Mouse (Mus musculus) brain, embryonic 14.5 days (tissue): Measurements from ENCODE around the gene Slc35f3. TPM values are rescaled to one million over a fixed set of nuclear protein-coding genes. Genes with fewer than 3 reads are reported as not detected.

ENCODE experiments used
- DNase-seq: peaks from one replicate; pipeline ENCODE4 v3.0.0-alpha.2; 2011; ENCODE audit warnings: low read depth
- CTCF ChIP-seq: fragments of 200-500 bp; IDR thresholded peaks from 2 replicates; pipeline ENCODE4 v1.5.1; 2012; ENCODE audit warnings: inconsistent platforms, mild to moderate bottlenecking, moderate library complexity, borderline replicate concordance; ENCODE audit not compliant: insufficient read depth, insufficient read length; ENCODE audit errors: extremely low read depth
- POLR2A ChIP-seq: fragments of 200-500 bp; IDR thresholded peaks from 2 replicates; pipeline ENCODE4 v1.6.1; 2012; ENCODE audit warnings: mild to moderate bottlenecking, inconsistent platforms, borderline replicate concordance; ENCODE audit not compliant: poor library complexity, insufficient read depth, insufficient read length, severe bottlenecking; ENCODE audit errors: extremely low read depth
- polyA plus RNA-seq: library from polyadenylated mRNA; depleted of rRNA; stranded (reverse); fragments of >200 nt; gene quantifications from 2 replicates; pipeline ENCODE4 v1.2.3, GENCODE M21; 2012; rRNA removed

The Slc35f3 gene
- polyA plus RNA-seq, 1 experiment, result 1.8 TPM

- no peak for DNase-seq
- TF ChIP-seq CTCF (no peak), POLR2A (no peak)
Observed at GRCm38 (mm10) chr8:126424946-126425345, 126.6 kb downstream of the Slc35f3 start.

- DNase-seq, result no peak
- TF ChIP-seq POLR2A (no peak), CTCF (no peak)
Observed at GRCm38 (mm10) chr8:126429635-126430034, 131.3 kb downstream of the Slc35f3 start.

GRCm38 (mm10) chr8:126433827-126434226 lies 135.5 kb downstream of the Slc35f3 start:
- peak; percentile 45; the same call in 1 of the 2 replicates for TF ChIP-seq CTCF
- TF ChIP-seq POLR2A, result no peak
- peak; percentile 40 for DNase-seq

GRCm38 (mm10) chr8:126438937-126439336 lies 140.6 kb downstream of the Slc35f3 start:
- peak; percentile 1 for DNase-seq
- TF ChIP-seq CTCF, result peak; percentile 37; the same call in 1 of the 2 replicates
- no peak for TF ChIP-seq POLR2A

Other genes with a start within 250 kb of the Slc35f3 start
- 32.4 and 46.8 TPM in 2 replicates for gene Coa6, start 124.0 kb downstream of the Slc35f3 start, polyA plus RNA-seq
- gene Tarbp1, start 176.5 kb downstream of the Slc35f3 start, polyA plus RNA-seq, result 5.9 and 6.4 TPM in 2 replicates